Mouse (Mus musculus) CH12.LX (cell line): Measurements from ENCODE around the gene Sgms1. TPM values are rescaled to one million over a fixed set of nuclear protein-coding genes. Genes with fewer than 3 reads are reported as not detected.

Source experiments
- DNase-seq: peaks from one replicate; pipeline ENCODE4 v3.0.0-alpha.2; 2013; ENCODE audit errors: extremely low read depth
- H3K27ac ChIP-seq: 2 replicates; pipeline ENCODE4 v1.5.1; 2012; ENCODE audit warnings: low read depth, mild to moderate bottlenecking, control low read depth, moderate library complexity; ENCODE audit not compliant: insufficient read depth
- H3K27me3 ChIP-seq: replicated peaks from 2 replicates; pipeline ENCODE3; 2012; ENCODE audit warnings: inconsistent platforms
- H3K36me3 ChIP-seq, 2 experiments: replicated peaks in 1 of 2; 2 replicates each; pipeline versions ENCODE3 to v1.6.1; 2012; ENCODE audit warnings: inconsistent platforms in 1 of 2, low read length in 1 of 2, mild to moderate bottlenecking in 1 of 2, mixed read lengths in 1 of 2, moderate library complexity in 1 of 2; ENCODE audit not compliant: control insufficient read depth in 1 of 2, insufficient read depth in 1 of 2
- H3K4me1 ChIP-seq, 2 experiments: 2 replicates each; pipeline ENCODE4 v1.6.1; 2012; ENCODE audit warnings: inconsistent platforms in 1 of 2, moderate library complexity in 1 of 2; ENCODE audit not compliant: insufficient read depth in 2 of 2, control insufficient read depth in 1 of 2
- H3K4me2 ChIP-seq: 2 replicates; pipeline ENCODE4 v1.6.1; 2012; ENCODE audit warnings: low read depth, mild to moderate bottlenecking, control low read depth; ENCODE audit not compliant: poor library complexity, insufficient read depth, severe bottlenecking
- H3K4me3 ChIP-seq, 3 experiments: fragments of 150-350 bp in 1 of 3; sonication (generic) in 1 of 3; replicated peaks in 1 of 3; 2 replicates each; pipeline versions ENCODE3 to v1.5.1; 2011 to 2012; ENCODE audit warnings: low read depth in 2 of 3, low read length in 2 of 3, mild to moderate bottlenecking in 2 of 3, moderate library complexity in 2 of 3, control low read depth in 1 of 3, improper control_type of control experiment in 1 of 3, inconsistent platforms in 1 of 3, mixed read lengths in 1 of 3; ENCODE audit not compliant: poor library complexity in 1 of 3
- H3K79me2 ChIP-seq: replicated peaks from 2 replicates; pipeline ENCODE4 v1.6.1; 2012; ENCODE audit warnings: mild to moderate bottlenecking, moderate library complexity; ENCODE audit not compliant: control insufficient read depth, poor library complexity, insufficient read depth, severe bottlenecking; ENCODE audit errors: extremely low read depth
- H3K9ac ChIP-seq: 2 replicates; pipeline ENCODE4 v1.6.1; 2012; ENCODE audit warnings: low read depth, mild to moderate bottlenecking, control low read depth, moderate library complexity; ENCODE audit not compliant: insufficient read depth
- H3K9me3 ChIP-seq: replicated peaks from 2 replicates; pipeline ENCODE3; 2012; ENCODE audit warnings: low read length, inconsistent platforms, mixed read lengths
- BHLHE40 ChIP-seq: IDR thresholded peaks from 2 replicates; pipeline ENCODE4 v1.6.1; 2011; ENCODE audit warnings: mild to moderate bottlenecking, low read depth, low read length, improper control_type of control experiment
- CHD1 ChIP-seq: IDR thresholded peaks from 2 replicates; pipeline ENCODE4 v1.6.1; 2012; ENCODE audit warnings: low read depth, low read length, improper control_type of control experiment, inconsistent platforms
- CHD2 ChIP-seq: IDR thresholded peaks from 2 replicates; pipeline ENCODE4 v1.6.1; 2011; ENCODE audit warnings: low read length, improper control_type of control experiment
- E2F4 ChIP-seq: IDR thresholded peaks from 2 replicates; pipeline ENCODE4 v1.6.1; 2011; ENCODE audit warnings: low read depth, low read length, improper control_type of control experiment; ENCODE audit not compliant: insufficient replicate concordance
- ELF1 ChIP-seq: IDR thresholded peaks from 2 replicates; pipeline ENCODE4 v1.6.1; 2014; ENCODE audit warnings: low read depth, mild to moderate bottlenecking, inconsistent platforms, low read length, improper control_type of control experiment
- ETS1 ChIP-seq: conservative IDR thresholded peaks from 2 replicates; pipeline ENCODE4 v1.6.1; 2012; ENCODE audit warnings: low read depth, mild to moderate bottlenecking, inconsistent platforms, low read length, improper control_type of control experiment, moderate library complexity
- IRF4 ChIP-seq: IDR thresholded peaks from 2 replicates; pipeline ENCODE4 v1.6.1; 2014; ENCODE audit warnings: low read depth, mild to moderate bottlenecking, inconsistent platforms, low read length, improper control_type of control experiment
- JUN ChIP-seq: IDR thresholded peaks from 2 replicates; pipeline ENCODE4 v1.6.1; 2011; ENCODE audit warnings: low read depth, mild to moderate bottlenecking, low read length, improper control_type of control experiment, moderate library complexity; ENCODE audit not compliant: insufficient read depth
- JUND ChIP-seq: conservative IDR thresholded peaks from 2 replicates; pipeline ENCODE4 v1.6.1; 2011; ENCODE audit warnings: low read depth, low read length, improper control_type of control experiment
- MEF2A ChIP-seq: IDR thresholded peaks from 2 replicates; pipeline ENCODE4 v1.6.1; 2014; ENCODE audit warnings: low read depth, mild to moderate bottlenecking, inconsistent platforms, low read length, improper control_type of control experiment, borderline replicate concordance
- NELFE ChIP-seq: IDR thresholded peaks from 2 replicates; pipeline ENCODE4 v1.6.1; 2011; ENCODE audit warnings: low read depth, low read length, improper control_type of control experiment
- POLR2A ChIP-seq: IDR thresholded peaks from 2 replicates; pipeline ENCODE4 v1.6.1; 2011; ENCODE audit warnings: low read depth, mild to moderate bottlenecking, improper control_type of control experiment, low read length
- POLR2AphosphoS2 ChIP-seq: IDR thresholded peaks from 2 replicates; pipeline ENCODE4 v1.6.1; 2011; ENCODE audit warnings: low read depth, low read length, improper control_type of control experiment
- RCOR1 ChIP-seq: conservative IDR thresholded peaks from 2 replicates; pipeline ENCODE4 v1.6.1; 2012; ENCODE audit warnings: low read depth, mild to moderate bottlenecking, inconsistent platforms, low read length, improper control_type of control experiment
- SIN3A ChIP-seq: IDR thresholded peaks from 2 replicates; pipeline ENCODE4 v1.6.1; 2012; ENCODE audit warnings: low read length, improper control_type of control experiment, inconsistent platforms
- TBP ChIP-seq: conservative IDR thresholded peaks from 2 replicates; pipeline ENCODE4 v1.6.1; 2011; ENCODE audit warnings: low read depth, low read length, improper control_type of control experiment
- TCF12 ChIP-seq: IDR thresholded peaks from 2 replicates; pipeline ENCODE4 v1.6.1; 2014; ENCODE audit warnings: low read depth, mild to moderate bottlenecking, inconsistent platforms, low read length, improper control_type of control experiment
- USF2 ChIP-seq: conservative IDR thresholded peaks from 2 replicates; pipeline ENCODE4 v1.6.1; 2011; ENCODE audit warnings: low read depth, low read length, improper control_type of control experiment
- ZMIZ1 ChIP-seq: IDR thresholded peaks from 2 replicates; pipeline ENCODE4 v1.6.1; 2012; ENCODE audit warnings: low read depth, mild to moderate bottlenecking, inconsistent platforms, low read length, improper control_type of control experiment
- ZNF384 ChIP-seq: IDR thresholded peaks from 2 replicates; pipeline ENCODE4 v1.6.1; 2012; ENCODE audit warnings: low read depth, low read length, improper control_type of control experiment, inconsistent platforms
- dilution Hi-C: fragments of 300-500 bp; cut with MboI; formaldehyde crosslinking; loops from 2 replicates; pipeline ENCODE4 v1.14.3; 2020; ENCODE audit warnings: low sequenced_read_pairs; ENCODE audit not compliant: extremely low pct_unique_long_range_greater_than_20kb, extremely low pct_ligation_motif_present
- in situ Hi-C: fragments of 300-500 bp; cut with MboI; formaldehyde crosslinking; loops from 3 replicates; pipeline ENCODE4 v1.14.3; 2019; ENCODE audit warnings: low sequenced_read_pairs, low pct_ligation_motif_present, low pct_unique_long_range_greater_than_20kb, mixed read lengths
- polyA plus RNA-seq: library from polyadenylated mRNA; unstranded; fragments of >175 nt; gene quantifications from 2 replicates; pipeline ENCODE4 v1.2.1, GENCODE M21; 2012; ENCODE audit warnings: low read depth; ENCODE audit not compliant: insufficient read length
- total RNA-seq, 2 experiments: library from RNA; depleted of rRNA; stranded (reverse); fragments of 300-350 nt in 1 of 2; fragments of >200 nt in 1 of 2; gene quantifications; 2 replicates each; pipeline ENCODE4 v1.2.3; 2012 to 2014

Sgms1 gene
- total and polyA plus RNA-seq, 3 experiments: 1.4 to 1.8 (median 1.8) TPM

DNA sequence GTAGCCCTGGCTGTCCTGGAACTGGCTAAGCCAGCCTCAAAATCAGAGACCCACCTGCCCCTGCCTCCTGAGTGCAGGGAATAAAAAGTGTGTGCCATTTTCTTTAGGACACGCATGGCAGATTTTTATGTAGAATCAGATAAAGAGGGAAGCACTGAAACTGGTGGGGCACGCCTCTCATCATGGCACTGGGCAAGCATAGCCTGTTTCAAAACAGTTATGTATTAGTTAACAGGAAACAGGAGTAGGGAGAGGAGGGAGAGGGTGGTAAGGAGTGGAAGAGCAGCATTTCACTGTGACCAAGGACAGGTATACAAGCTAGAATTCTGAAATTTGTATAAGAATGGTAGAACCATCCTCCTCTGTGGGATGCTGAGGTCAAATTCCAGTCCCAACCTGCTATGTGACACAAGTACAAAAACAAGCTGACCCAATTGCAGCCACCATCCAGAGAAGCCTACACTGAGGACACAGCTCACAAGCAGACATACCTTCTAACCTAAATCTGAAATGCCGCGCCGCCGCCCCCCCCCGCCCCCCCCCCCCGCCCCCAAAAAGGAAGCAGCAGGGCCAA is 149.0 kb downstream of the Sgms1 start:
- DNase-seq: no peak
- no peaks in the 10 kb centered on the region for H3K9me3 ChIP-seq
- no peak overlapping the region for H3K9ac ChIP-seq
- no peaks in the 10 kb centered on the region for H3K36me3 ChIP-seq
- dilution Hi-C loops: no loop called here
- in situ Hi-C loops: no loop called here
- no peak for TF ChIP-seq NELFE
- TF ChIP-seq TBP: no peak
- no peak for TF ChIP-seq SIN3A
- no peak for TF ChIP-seq ETS1
- no peak for TF ChIP-seq JUND
- TF ChIP-seq POLR2AphosphoS2: no peak
- no peak for TF ChIP-seq MEF2A
- no peak for TF ChIP-seq POLR2A
- no peak for TF ChIP-seq ZNF384
- no peak for TF ChIP-seq BHLHE40
- no peak for TF ChIP-seq JUN
- no peak for TF ChIP-seq TCF12
- no peak for TF ChIP-seq RCOR1
- no peak for TF ChIP-seq E2F4
- no peak overlapping the region for H3K4me2 ChIP-seq
- H3K4me1 ChIP-seq: peaks cover 4 to 9% of the 10 kb centered on the region in 2 experiments; a peak in 2 of 4 replicates
- H3K4me3 ChIP-seq: no peak overlapping the region
- H3K27me3 ChIP-seq: no peaks in the 10 kb centered on the region
- H3K79me2 ChIP-seq: no peaks in the 10 kb centered on the region
- H3K27ac ChIP-seq: no peak overlapping the region

GRCm38 (mm10) chr19:32239925-32240324 is 149.6 kb downstream of the Sgms1 start:
- Histone ChIP-seq H3K9me3 (no peaks in the 10 kb centered on the region), H3K79me2 (no peaks in the 10 kb centered on the region), H3K9ac (no peak overlapping the region), H3K27ac (no peak overlapping the region), H3K27me3 (no peaks in the 10 kb centered on the region), H3K4me3 (no peak overlapping the region), H3K36me3 (no peaks in the 10 kb centered on the region), H3K4me2 (no peak overlapping the region), H3K4me1 (peaks cover 2 to 6% of the 10 kb centered on the region in 2 experiments; a peak in 2 of 4 replicates)
- in situ Hi-C loops (no loop called here), dilution Hi-C loops (no loop called here)
- no peak for DNase-seq
- no peak for TF ChIP-seq IRF4
- TF ChIP-seq ELF1: no peak
- TF ChIP-seq CHD2: no peak
- TF ChIP-seq ZMIZ1: no peak
- TF ChIP-seq JUND: no peak
- TF ChIP-seq USF2: no peak
- no peak for TF ChIP-seq CHD1
